In the genomic region with DNA sequence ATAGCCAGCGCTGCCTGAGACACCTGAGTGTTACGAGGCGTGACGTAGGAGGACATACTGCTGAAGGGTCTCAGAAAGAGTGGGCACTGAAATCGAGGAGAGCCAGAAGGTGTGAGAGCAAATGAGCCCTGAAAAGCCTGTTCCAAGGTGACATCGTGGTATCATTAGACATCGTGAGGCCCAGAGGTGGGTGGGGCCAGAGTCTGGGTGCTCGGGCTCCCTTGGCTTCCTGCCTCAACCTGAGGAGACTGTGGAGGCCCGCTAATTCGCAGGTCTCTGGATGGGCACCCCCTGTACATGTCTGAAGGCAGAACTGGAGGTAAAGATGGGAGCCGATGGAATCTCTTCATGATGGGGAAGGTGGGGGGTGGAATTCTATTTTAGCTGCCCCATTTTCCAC, we compare ENCODE assay signal across 13 mouse cellular contexts.
"Had no signal": no experiment of that assay in that cellular context is flagged by ENCODE, and none has a peak within 500 bp of the region (broad histone marks: within the 10 kb centered on the region; RNA-seq: fewer than 3 reads in every experiment).

No protein-coding gene starts in this region.

- DNase-seq: lung, embryonic 14.5 days; lung, postnatal 10 days; lung, postnatal 4 days; right cerebral cortex, adult 18-20 months; right cerebral cortex, postnatal 25 days; thymus, adult 2 months; thymus, postnatal 36 days had no signal

- H3K36me3 ChIP-seq: limb, embryonic 15.5 days; liver, embryonic 12.5 days; midbrain, embryonic 12.5 days had no signal

- H3K9me3 ChIP-seq: limb, embryonic 15.5 days; liver, embryonic 12.5 days; midbrain, embryonic 12.5 days had no signal

- H3K4me2 ChIP-seq: limb, embryonic 15.5 days; liver, embryonic 12.5 days; lung, embryonic 14.5 days; midbrain, embryonic 12.5 days had no signal

- H3K4me1 ChIP-seq: limb, embryonic 15.5 days; midbrain, embryonic 12.5 days had no signal

- H3K4me3 ChIP-seq: left cerebral cortex, adult 2 months; limb, embryonic 15.5 days; liver, embryonic 12.5 days; midbrain, embryonic 12.5 days had no signal

- H3K27ac ChIP-seq: left cerebral cortex, adult 2 months; limb, embryonic 15.5 days; liver, embryonic 12.5 days; midbrain, embryonic 12.5 days; stomach, postnatal 0 days had no signal

- H3K9ac ChIP-seq: limb, embryonic 15.5 days; liver, embryonic 12.5 days; lung, embryonic 14.5 days; midbrain, embryonic 12.5 days had no signal

- H3K27me3 ChIP-seq: limb, embryonic 15.5 days; midbrain, embryonic 12.5 days had no signal

- ATAC-seq: intestine, postnatal 0 days; liver, embryonic 12.5 days had no signal
